Mouse (Mus musculus): ENCODE measurements around the gene Rhbdf2. TPM values are rescaled to one million over a fixed set of nuclear protein-coding genes. Genes with fewer than 3 reads are reported as not detected.

Gene Rhbdf2
- polyA plus RNA-seq, 1 experiment from 2014 or later = 8.0 TPM

GRCm38 (mm10) chr11:116579280-116579679, 47.5 kb downstream of the Rhbdf2 start:
- H3K4me1 ChIP-seq = peaks cover 53% of the 10 kb centered on the region
- no peak for ATAC-seq (ENCODE audit: extremely low read depth, insufficient number of reproducible peaks, low FRiP score, low TSS enrichment)
- no peak overlapping the region; the same call in 1 of the 2 replicates for H3K27ac ChIP-seq (replicated peaks)
- no peaks in the 10 kb centered on the region for H3K9me3 ChIP-seq
- no peaks in the 10 kb centered on the region for H3K27me3 ChIP-seq (replicated peaks)
- peak overlapping the region; percentile 87 for H3K4me2 ChIP-seq
- peak overlapping the region; percentile 98 for H3K4me3 ChIP-seq
- 92% methylated on average over 3 of the region's 3 CpGs for WGBS
- 0 out of 2 replicates have a peak, but pooled peaks cover 4% of the 10 kb centered on the region for H3K36me3 ChIP-seq
- no peak overlapping the region for H3K9ac ChIP-seq

- Histone ChIP-seq H3K9ac (peak overlapping the region; percentile 64), H3K27me3 (replicated peaks) (no peaks in the 10 kb centered on the region), H3K9me3 (no peaks in the 10 kb centered on the region), H3K27ac (replicated peaks) (peak overlapping the region; percentile 67), H3K4me2 (peak overlapping the region; percentile 87), H3K36me3 (0 out of 2 replicates have a peak, but pooled peaks cover 4% of the 10 kb centered on the region), H3K4me3 (peak overlapping the region; percentile 25), H3K4me1 (peaks cover 89% of the 10 kb centered on the region)
- ATAC-seq (ENCODE audit: extremely low read depth, insufficient number of reproducible peaks, low FRiP score, low TSS enrichment) = no peak
- WGBS = 65% methylated on average over 2 of the region's 2 CpGs
Measured at GRCm38 (mm10) chr11:116575396-116575795, 51.4 kb downstream of the Rhbdf2 start.

GRCm38 (mm10) chr11:116574982-116575381, 51.8 kb downstream of the Rhbdf2 start:
- peaks cover 87% of the 10 kb centered on the region for H3K4me1 ChIP-seq
- no peak for ATAC-seq (ENCODE audit: extremely low read depth, insufficient number of reproducible peaks, low FRiP score, low TSS enrichment)

GRCm38 (mm10) chr11:116574486-116574885, 52.3 kb downstream of the Rhbdf2 start:
- Histone ChIP-seq H3K4me1 (peaks cover 89% of the 10 kb centered on the region), H3K27ac (replicated peaks) (peak overlapping the region; percentile 79), H3K4me3 (peak overlapping the region; percentile 24), H3K9me3 (no peaks in the 10 kb centered on the region), H3K4me2 (peak overlapping the region; percentile 87), H3K36me3 (0 out of 2 replicates have a peak, but pooled peaks cover 4% of the 10 kb centered on the region), H3K27me3 (replicated peaks) (no peaks in the 10 kb centered on the region), H3K9ac (peak overlapping the region; percentile 64; the same call in 1 of the 2 replicates)
- no peak for ATAC-seq (ENCODE audit: extremely low read depth, insufficient number of reproducible peaks, low FRiP score, low TSS enrichment)
- 60% methylated on average over 6 of the region's 6 CpGs for WGBS

More at GRCm38 (mm10) chr11:116574982-116575381, 51.8 kb downstream of the Rhbdf2 start:
- peak overlapping the region; percentile 64 for H3K9ac ChIP-seq
- H3K4me2 ChIP-seq = peak overlapping the region; percentile 87
- peak overlapping the region; percentile 24 for H3K4me3 ChIP-seq
- no peaks in the 10 kb centered on the region for H3K27me3 ChIP-seq (replicated peaks)
- H3K9me3 ChIP-seq = no peaks in the 10 kb centered on the region
- 55% methylated on average over 6 of the region's 6 CpGs for WGBS
- H3K27ac ChIP-seq (replicated peaks) = peak overlapping the region; percentile 79
- 0 out of 2 replicates have a peak, but pooled peaks cover 4% of the 10 kb centered on the region for H3K36me3 ChIP-seq

GRCm38 (mm10) chr11:116572756-116573543, 53.9 kb downstream of the Rhbdf2 start:
- Histone ChIP-seq H3K9me3 (no peaks in the 10 kb centered on the region), H3K4me3 (peak overlapping the region; percentile 24), H3K36me3 (no peaks in the 10 kb centered on the region), H3K9ac (peak overlapping the region; percentile 64), H3K4me1 (peaks cover 80% of the 10 kb centered on the region), H3K27ac (replicated peaks) (peak overlapping the region; percentile 79), H3K27me3 (replicated peaks) (no peaks in the 10 kb centered on the region), H3K4me2 (peak overlapping the region; percentile 87)
- 45% methylated on average over 12 of the region's 12 CpGs for WGBS
- ATAC-seq (ENCODE audit: extremely low read depth, insufficient number of reproducible peaks, low FRiP score, low TSS enrichment) = peak; percentile 63

GRCm38 (mm10) chr11:116571767-116572679, 54.8 kb downstream of the Rhbdf2 start:
- H3K4me2 ChIP-seq = peak overlapping the region; percentile 87
- peak overlapping the region; percentile 64 for H3K9ac ChIP-seq
- H3K4me1 ChIP-seq = peaks cover 86% of the 10 kb centered on the region
- H3K27me3 ChIP-seq (replicated peaks) = no peaks in the 10 kb centered on the region
- peak overlapping the region; percentile 79 for H3K27ac ChIP-seq (replicated peaks)
- 64% methylated on average over 19 of the region's 19 CpGs for WGBS
- ATAC-seq (ENCODE audit: extremely low read depth, insufficient number of reproducible peaks, low FRiP score, low TSS enrichment) = no peak
- H3K9me3 ChIP-seq = no peaks in the 10 kb centered on the region
- H3K36me3 ChIP-seq = no peaks in the 10 kb centered on the region
- peak overlapping the region; percentile 24 for H3K4me3 ChIP-seq

GRCm38 (mm10) chr11:116570821-116571220, 56.0 kb downstream of the Rhbdf2 start:
- Histone ChIP-seq H3K9me3 (no peaks in the 10 kb centered on the region), H3K4me2 (peak overlapping the region; percentile 87), H3K4me3 (peak overlapping the region; percentile 24; the same call in 1 of the 2 replicates), H3K36me3 (no peaks in the 10 kb centered on the region), H3K4me1 (peaks cover 78% of the 10 kb centered on the region), H3K27ac (replicated peaks) (no peak overlapping the region), H3K27me3 (replicated peaks) (no peaks in the 10 kb centered on the region), H3K9ac (no peak overlapping the region)
- no peak for ATAC-seq (ENCODE audit: extremely low read depth, insufficient number of reproducible peaks, low FRiP score, low TSS enrichment)
- 83% methylated on average over 7 of the region's 7 CpGs for WGBS

- Histone ChIP-seq H3K27ac (replicated peaks) (no peak overlapping the region; the same call in 1 of the 2 replicates), H3K4me1 (peaks cover 50% of the 10 kb centered on the region), H3K4me2 (no peak overlapping the region), H3K9me3 (no peaks in the 10 kb centered on the region), H3K27me3 (replicated peaks) (no peaks in the 10 kb centered on the region), H3K36me3 (peaks cover 3% of the 10 kb centered on the region; the same call in 1 of the 2 replicates), H3K9ac (peak overlapping the region; percentile 47; the same call in 1 of the 2 replicates), H3K4me3 (no peak overlapping the region)
- ATAC-seq (ENCODE audit: extremely low read depth, insufficient number of reproducible peaks, low FRiP score, low TSS enrichment) = no peak
- WGBS = 63% methylated on average over 8 of the region's 8 CpGs
Measured at GRCm38 (mm10) chr11:116567531-116567930, 59.3 kb downstream of the Rhbdf2 start.

- 60% methylated on average over 7 of the region's 7 CpGs for WGBS
- Histone ChIP-seq H3K36me3 (peaks cover 3% of the 10 kb centered on the region; the same call in 1 of the 2 replicates), H3K9me3 (no peaks in the 10 kb centered on the region), H3K4me1 (peaks cover 30% of the 10 kb centered on the region), H3K27me3 (replicated peaks) (no peaks in the 10 kb centered on the region), H3K9ac (0 out of 2 replicates have a peak overlapping the region, but pooled peaks have one; percentile 19), H3K27ac (replicated peaks) (0 out of 2 replicates have a peak overlapping the region, but pooled peaks have one; percentile 24), H3K4me3 (no peak overlapping the region), H3K4me2 (no peak overlapping the region)
- no peak for ATAC-seq (ENCODE audit: extremely low read depth, insufficient number of reproducible peaks, low FRiP score, low TSS enrichment)
Measured at GRCm38 (mm10) chr11:116565283-116566041, 61.4 kb downstream of the Rhbdf2 start.

GRCm38 (mm10) chr11:116556308-116556707, 70.5 kb downstream of the Rhbdf2 start:
- Histone ChIP-seq H3K27me3 (replicated peaks) (no peaks in the 10 kb centered on the region), H3K27ac (replicated peaks) (peak overlapping the region; percentile 5; the same call in 1 of the 2 replicates), H3K9ac (peak overlapping the region; percentile 50), H3K4me2 (peak overlapping the region; percentile 10), H3K4me1 (peaks cover 64% of the 10 kb centered on the region), H3K36me3 (no peaks in the 10 kb centered on the region), H3K4me3 (no peak overlapping the region), H3K9me3 (no peaks in the 10 kb centered on the region)
- 0 out of 2 replicates have a peak, but pooled peaks have one; percentile 4 for ATAC-seq (ENCODE audit: extremely low read depth, insufficient number of reproducible peaks, low FRiP score, low TSS enrichment)
- 36% methylated on average over 6 of the region's 6 CpGs for WGBS
